Mouse (Mus musculus): ENCODE data around the gene Ccr6. TPM values are rescaled to one million over a fixed set of nuclear protein-coding genes. Genes with fewer than 3 reads are reported as not detected.

The Ccr6 gene
- total RNA-seq, 2 experiments from 2014 or later: not detected

DNA sequence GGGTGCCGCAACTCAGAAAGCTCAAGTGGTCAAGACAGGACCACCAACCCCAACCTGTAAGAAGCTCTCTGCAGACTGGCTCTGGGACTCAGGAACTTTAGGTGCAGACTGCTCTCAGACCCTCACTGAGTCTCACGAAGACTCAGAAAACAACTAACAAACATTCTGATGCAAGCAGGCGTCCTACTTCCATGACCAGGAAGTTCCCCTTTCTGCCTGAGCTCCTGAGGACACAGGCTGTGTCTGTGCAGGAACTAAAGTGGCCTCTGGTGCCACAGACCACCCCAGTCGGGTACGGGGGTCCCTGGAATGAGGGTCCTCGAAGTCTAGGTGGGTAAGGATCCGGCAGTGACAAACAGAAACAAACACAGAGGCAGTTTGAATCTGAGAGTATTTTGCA lies 40.8 kb downstream of the Ccr6 start:
- intact Hi-C loops (cut with DNase I; ENCODE audit: low total_unique reads): no loop called here
- no peak for DNase-seq

- DNase-seq: no peak
- intact Hi-C loops (cut with DNase I; ENCODE audit: low total_unique reads): no loop called here
Observed at GRCm38 (mm10) chr17:8277266-8277665, 41.4 kb downstream of the Ccr6 start.

GRCm38 (mm10) chr17:8278356-8278755 lies 42.5 kb downstream of the Ccr6 start:
- intact Hi-C loops (cut with DNase I; ENCODE audit: low total_unique reads): no loop called here
- DNase-seq: no peak

GRCm38 (mm10) chr17:8282821-8283525 lies 47.1 kb downstream of the Ccr6 start, which contains the start of gene Mpc1:
Gene Mpc1 (plus strand): TSS chr17:8282904.
- intact Hi-C loops (cut with DNase I; ENCODE audit: low total_unique reads): no loop called here
- peak; percentile 78 for DNase-seq

DNA sequence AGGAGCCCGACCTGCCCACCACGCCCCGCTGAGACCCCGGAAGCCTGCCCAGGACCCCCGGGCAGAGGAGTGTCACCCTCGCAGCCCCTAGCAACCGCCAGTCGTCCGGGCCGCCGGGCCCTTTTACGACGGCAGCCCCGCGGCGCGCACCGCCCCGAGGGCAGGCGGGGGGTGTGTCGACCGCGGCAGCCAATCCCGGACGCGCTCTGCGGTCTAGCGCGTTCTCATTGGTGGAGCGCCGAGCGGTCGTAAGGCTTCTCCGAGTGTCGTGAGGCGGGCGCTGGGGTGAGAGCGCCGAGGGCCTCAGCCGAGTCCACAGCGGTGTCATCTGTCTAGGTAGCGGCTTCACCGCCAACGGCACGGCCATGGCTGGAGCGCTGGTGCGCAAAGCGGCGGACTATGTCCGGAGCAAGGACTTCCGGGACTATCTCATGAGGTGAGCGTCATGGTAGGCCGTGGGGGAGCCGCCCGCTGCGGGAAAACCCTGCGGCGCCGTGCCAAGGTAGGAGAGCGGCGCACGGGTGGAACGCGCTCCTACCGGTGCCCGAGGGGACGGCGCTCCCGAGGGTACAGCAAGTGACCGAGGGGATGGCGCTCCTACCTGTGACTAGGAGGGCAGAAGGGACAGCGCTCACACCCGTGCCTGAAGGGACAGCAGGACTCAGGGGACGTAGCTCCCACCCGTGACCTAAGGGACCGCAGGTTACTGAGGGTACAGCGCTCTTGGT lies 47.8 kb downstream of the Ccr6 start:
- intact Hi-C loops (cut with DNase I; ENCODE audit: low total_unique reads): no loop called here
- peak; percentile 98 for DNase-seq

- intact Hi-C loops (cut with DNase I; ENCODE audit: low total_unique reads): no loop called here
- DNase-seq: peak; percentile 49
Observed at GRCm38 (mm10) chr17:8284254-8284661, 48.4 kb downstream of the Ccr6 start.

DNA sequence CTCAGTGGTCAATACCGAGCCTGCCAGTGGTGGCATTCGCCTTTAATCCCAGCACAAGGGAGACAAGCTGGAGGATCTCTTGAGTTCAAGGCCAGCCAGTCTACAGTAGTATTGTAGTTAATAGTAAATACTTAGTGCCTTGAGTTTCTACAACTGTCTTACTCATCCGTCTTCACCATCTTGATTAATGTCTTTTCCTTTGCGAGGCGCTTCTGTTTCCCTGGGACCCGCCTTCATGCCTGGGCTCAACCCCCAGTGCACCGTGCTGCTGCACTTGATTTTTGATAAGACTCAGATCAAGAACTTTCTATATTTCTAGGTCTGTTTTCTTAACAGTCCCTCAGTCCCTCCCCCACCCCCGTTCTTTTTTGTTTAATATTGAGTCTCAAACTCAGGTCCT lies 49.2 kb downstream of the Ccr6 start:
- no peak for DNase-seq
- intact Hi-C loops (cut with DNase I; ENCODE audit: low total_unique reads): no loop called here

GRCm38 (mm10) chr17:8286987-8287386 lies 51.1 kb downstream of the Ccr6 start:
- DNase-seq: no peak
- intact Hi-C loops (cut with DNase I; ENCODE audit: low total_unique reads): no loop called here

- no peak for DNase-seq
- intact Hi-C loops (cut with DNase I; ENCODE audit: low total_unique reads): no loop called here
Observed at GRCm38 (mm10) chr17:8289993-8290679, 54.3 kb downstream of the Ccr6 start.

GRCm38 (mm10) chr17:8290736-8291135 lies 54.9 kb downstream of the Ccr6 start:
- no peak for DNase-seq
- intact Hi-C loops (cut with DNase I; ENCODE audit: low total_unique reads): no loop called here

DNA sequence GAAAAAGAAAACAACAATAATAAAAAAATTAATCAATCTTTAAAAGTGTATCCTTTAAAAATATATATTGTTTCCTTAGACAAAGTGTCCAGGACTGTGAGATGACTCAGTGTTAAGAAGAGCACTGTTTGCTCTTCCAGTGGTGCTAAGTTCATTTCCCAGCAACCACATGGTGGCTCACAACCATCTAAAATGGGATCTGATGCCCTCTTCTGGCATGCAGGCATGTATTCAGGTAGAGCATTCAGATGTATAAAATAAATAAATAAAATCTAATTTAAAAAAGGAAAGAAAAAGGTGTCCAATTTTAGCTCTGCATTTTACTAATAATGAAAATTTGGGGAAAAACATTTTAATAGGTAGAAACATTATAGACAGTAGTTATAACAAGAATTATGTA lies 60.0 kb downstream of the Ccr6 start:
- DNase-seq: no peak
- intact Hi-C loops (cut with DNase I; ENCODE audit: low total_unique reads): loop anchor here (5.0 kb wide), 1 partner anchor 34 kb away; no protein-coding TSS in a partner anchor

- intact Hi-C loops (cut with DNase I; ENCODE audit: low total_unique reads): loop anchor here (5.0 kb wide), 1 partner anchor 34 kb away; no protein-coding TSS in a partner anchor
- no peak for DNase-seq
Observed at GRCm38 (mm10) chr17:8296313-8296844, 60.5 kb downstream of the Ccr6 start.

- DNase-seq: no peak
- intact Hi-C loops (cut with DNase I; ENCODE audit: low total_unique reads): loop anchor here (5.0 kb wide), 1 partner anchor 35 kb away; no protein-coding TSS in a partner anchor
Observed at GRCm38 (mm10) chr17:8297746-8298145, 61.9 kb downstream of the Ccr6 start.

DNA sequence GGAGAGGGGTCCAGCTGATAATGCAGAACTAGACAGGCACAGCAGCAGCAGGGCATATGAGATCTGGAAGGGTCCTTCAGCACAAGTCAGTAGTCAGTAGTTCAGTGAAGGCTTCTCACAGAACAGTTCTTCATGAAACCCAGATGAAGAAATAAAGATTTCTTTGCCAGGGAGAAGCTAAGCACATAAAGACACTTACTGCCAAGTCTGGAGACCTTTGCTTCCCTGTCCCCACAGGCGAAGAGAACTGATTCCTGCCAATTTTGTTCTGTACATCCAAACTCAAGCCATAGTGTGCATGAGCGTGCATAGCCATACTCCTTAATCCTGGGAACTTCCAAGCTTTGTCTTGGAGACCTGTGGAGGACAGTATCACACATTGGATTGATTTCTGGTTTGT lies 62.4 kb downstream of the Ccr6 start:
- DNase-seq: no peak
- intact Hi-C loops (cut with DNase I; ENCODE audit: low total_unique reads): loop anchor here (5.0 kb wide), 1 partner anchor 36 kb away; no protein-coding TSS in a partner anchor

- no peak for DNase-seq
- intact Hi-C loops (cut with DNase I; ENCODE audit: low total_unique reads): loop anchor here (5.0 kb wide), 1 partner anchor 37 kb away; no protein-coding TSS in a partner anchor
Observed at GRCm38 (mm10) chr17:8299524-8299923, 63.7 kb downstream of the Ccr6 start.

GRCm38 (mm10) chr17:8301515-8301914 lies 65.7 kb downstream of the Ccr6 start:
- intact Hi-C loops (cut with DNase I; ENCODE audit: low total_unique reads): no loop called here
- no peak for DNase-seq

GRCm38 (mm10) chr17:8302772-8303438 lies 67.1 kb downstream of the Ccr6 start:
- intact Hi-C loops (cut with DNase I; ENCODE audit: low total_unique reads): no loop called here
- no peak for DNase-seq

GRCm38 (mm10) chr17:8303671-8304070 lies 67.8 kb downstream of the Ccr6 start:
- DNase-seq: no peak
- intact Hi-C loops (cut with DNase I; ENCODE audit: low total_unique reads): no loop called here

GRCm38 (mm10) chr17:8305801-8306200 lies 70.0 kb downstream of the Ccr6 start:
- no peak for DNase-seq
- intact Hi-C loops (cut with DNase I; ENCODE audit: low total_unique reads): no loop called here

Measured in gastrocnemius, postnatal 14 days (tissue).